In genomic region chr7:66580687-66581151, GRCm38 (mm10) we compare ENCODE assay signal across 17 mouse cellular contexts.
DNase-seq lines count a peak whose midpoint lies in the region; ATAC-seq lines count a peak whose summit lies in the region.
"Had no signal": no experiment of that assay in that cellular context is flagged by ENCODE, and none has a peak within 500 bp of the region (broad histone marks: within the 10 kb centered on the region; RNA-seq: fewer than 3 reads in every experiment).

No protein-coding gene starts in this region.

- H3K9ac ChIP-seq in embryonic facial prominence, embryonic 14.5 days (ENCODE audit: low read depth, low read length), result no peak overlapping the region
- no peak overlapping the region for H3K9ac ChIP-seq in midbrain, embryonic 14.5 days (replicated peaks; ENCODE audit: low read length)
- no peak overlapping the region for H3K9ac ChIP-seq in midbrain, embryonic 11.5 days (ENCODE audit: low read length)
- no peak overlapping the region for H3K9ac ChIP-seq in intestine, embryonic 16.5 days (ENCODE audit: low read depth, low read length)
- H3K9ac ChIP-seq: forebrain, embryonic 12.5 days had no signal

- no peaks in the 10 kb centered on the region for H3K9me3 ChIP-seq in embryonic facial prominence, embryonic 14.5 days (ENCODE audit: control insufficient read depth, low read length)
- no peaks in the 10 kb centered on the region for H3K9me3 ChIP-seq in embryonic facial prominence, embryonic 10.5 days
- no peaks in the 10 kb centered on the region for H3K9me3 ChIP-seq in midbrain, embryonic 14.5 days (ENCODE audit: control insufficient read depth, low read length)
- H3K9me3 ChIP-seq in midbrain, embryonic 11.5 days (ENCODE audit: control insufficient read depth, low read length), result no peaks in the 10 kb centered on the region
- H3K9me3 ChIP-seq in intestine, embryonic 16.5 days (ENCODE audit: control insufficient read depth, low read length), result no peaks in the 10 kb centered on the region
- H3K9me3 ChIP-seq: forebrain, embryonic 12.5 days; hindbrain, embryonic 10.5 days had no signal

- H3K27ac ChIP-seq in embryonic facial prominence, embryonic 14.5 days (replicated peaks; ENCODE audit: low read depth, low read length), result no peak overlapping the region
- H3K27ac ChIP-seq in embryonic facial prominence, embryonic 10.5 days (replicated peaks), result no peak overlapping the region
- no peak overlapping the region for H3K27ac ChIP-seq in midbrain, embryonic 14.5 days (replicated peaks; ENCODE audit: low read depth, low read length)
- H3K27ac ChIP-seq in midbrain, embryonic 11.5 days (ENCODE audit: low read depth, low read length), result no peak overlapping the region
- H3K27ac ChIP-seq in intestine, embryonic 16.5 days (ENCODE audit: low read length), result no peak overlapping the region
- H3K27ac ChIP-seq: forebrain, embryonic 12.5 days; hindbrain, embryonic 10.5 days had no signal

- DNase-seq in embryonic facial prominence, embryonic 14.5 days (ENCODE audit: low spot score), result peak; percentile 20
- DNase-seq in embryonic facial prominence, embryonic 10.5 days (ENCODE audit: low spot score), result no peak
- DNase-seq in midbrain, embryonic 14.5 days, result peak; percentile 8
- no peak for DNase-seq in midbrain, embryonic 11.5 days (ENCODE audit: low spot score, missing footprints)
- DNase-seq in Muller cell, postnatal 12 days (ENCODE audit: inconsistent ontology term), result peak; percentile 83
- no peak for DNase-seq in kidney, adult 18-20 months
- DNase-seq: cerebellum, postnatal 10 days; gastrocnemius, postnatal 25 days; kidney, postnatal 4 days; lung, postnatal 14 days; right cerebral cortex, adult 18-20 months; thymus, postnatal 25 days had no signal

- H3K4me3 ChIP-seq in embryonic facial prominence, embryonic 14.5 days (ENCODE audit: low read depth, low read length), result no peak overlapping the region
- H3K4me3 ChIP-seq in embryonic facial prominence, embryonic 10.5 days, result no peak overlapping the region
- H3K4me3 ChIP-seq in midbrain, embryonic 14.5 days (replicated peaks; ENCODE audit: low read depth, low read length), result no peak overlapping the region
- H3K4me3 ChIP-seq in midbrain, embryonic 11.5 days (ENCODE audit: low read depth, low read length), result no peak overlapping the region
- no peak overlapping the region for H3K4me3 ChIP-seq in intestine, embryonic 16.5 days (ENCODE audit: low read length)
- H3K4me3 ChIP-seq: forebrain, embryonic 12.5 days; hindbrain, embryonic 10.5 days had no signal

- H3K27me3 ChIP-seq in embryonic facial prominence, embryonic 14.5 days (replicated peaks; ENCODE audit: control insufficient read depth, insufficient read depth, low read length), result no peaks in the 10 kb centered on the region
- no peaks in the 10 kb centered on the region for H3K27me3 ChIP-seq in embryonic facial prominence, embryonic 10.5 days (replicated peaks; ENCODE audit: low read depth, poor library complexity, severe bottlenecking)
- H3K27me3 ChIP-seq in midbrain, embryonic 14.5 days (ENCODE audit: control insufficient read depth, insufficient read depth, low read length), result no peaks in the 10 kb centered on the region
- H3K27me3 ChIP-seq in midbrain, embryonic 11.5 days (ENCODE audit: control insufficient read depth, insufficient read depth, low read length), result no peaks in the 10 kb centered on the region
- no peaks in the 10 kb centered on the region for H3K27me3 ChIP-seq in intestine, embryonic 16.5 days (replicated peaks; ENCODE audit: control insufficient read depth, insufficient read depth, low read length)
- H3K27me3 ChIP-seq: forebrain, embryonic 12.5 days had no signal

- ATAC-seq in embryonic facial prominence, embryonic 14.5 days (ENCODE audit: low read depth), result peak; percentile 30; the same call in 1 of the 2 replicates
- ATAC-seq in midbrain, embryonic 14.5 days (ENCODE audit: low FRiP score, low TSS enrichment), result no peak
- ATAC-seq in midbrain, embryonic 11.5 days (ENCODE audit: low FRiP score), result no peak
- peak; percentile 89 for ATAC-seq in intestine, embryonic 16.5 days
- no peak for ATAC-seq in megakaryocyte progenitor cell, adult 5-6 weeks (replicated peaks; ENCODE audit: poor library complexity)

- no peak overlapping the region for H3K4me2 ChIP-seq in embryonic facial prominence, embryonic 14.5 days (ENCODE audit: low read depth, low read length)
- H3K4me2 ChIP-seq in midbrain, embryonic 14.5 days (ENCODE audit: low read length), result no peak overlapping the region
- no peak overlapping the region for H3K4me2 ChIP-seq in midbrain, embryonic 11.5 days
- no peak overlapping the region for H3K4me2 ChIP-seq in intestine, embryonic 16.5 days (ENCODE audit: low read depth, low read length)
- H3K4me2 ChIP-seq: forebrain, embryonic 12.5 days; heart, embryonic 11.5 days had no signal

- WGBS in embryonic facial prominence, embryonic 14.5 days, result 44% methylated on average over 2 of the region's 2 CpGs
- 54% methylated on average over 2 of the region's 2 CpGs for WGBS in embryonic facial prominence, embryonic 10.5 days
- WGBS in midbrain, embryonic 14.5 days, result 48% methylated on average over 2 of the region's 2 CpGs
- WGBS in midbrain, embryonic 11.5 days, result 44% methylated on average over 2 of the region's 2 CpGs
- 24% methylated on average over 2 of the region's 2 CpGs for WGBS in intestine, embryonic 16.5 days

- H3K36me3 ChIP-seq in embryonic facial prominence, embryonic 14.5 days (ENCODE audit: control insufficient read depth, insufficient read depth, low read length), result no peaks in the 10 kb centered on the region
- H3K36me3 ChIP-seq in embryonic facial prominence, embryonic 10.5 days (replicated peaks), result no peaks in the 10 kb centered on the region
- no peaks in the 10 kb centered on the region for H3K36me3 ChIP-seq in midbrain, embryonic 14.5 days (ENCODE audit: control insufficient read depth, insufficient read depth, low read length)
- H3K36me3 ChIP-seq in midbrain, embryonic 11.5 days (ENCODE audit: control insufficient read depth, insufficient read depth, low read length), result no peaks in the 10 kb centered on the region
- H3K36me3 ChIP-seq in intestine, embryonic 16.5 days (ENCODE audit: control insufficient read depth, insufficient read depth, low read length), result no peaks in the 10 kb centered on the region
- H3K36me3 ChIP-seq: forebrain, embryonic 12.5 days; hindbrain, embryonic 10.5 days had no signal

- no peaks in the 10 kb centered on the region for H3K4me1 ChIP-seq in embryonic facial prominence, embryonic 14.5 days (ENCODE audit: control insufficient read depth, insufficient read depth, low read length)
- 0 out of 2 replicates have a peak, but pooled peaks cover 3% of the 10 kb centered on the region for H3K4me1 ChIP-seq in embryonic facial prominence, embryonic 10.5 days
- H3K4me1 ChIP-seq in midbrain, embryonic 14.5 days (ENCODE audit: control insufficient read depth, insufficient read depth, low read length), result no peaks in the 10 kb centered on the region
- H3K4me1 ChIP-seq in midbrain, embryonic 11.5 days (ENCODE audit: control insufficient read depth, insufficient read depth, low read length), result no peaks in the 10 kb centered on the region
- no peaks in the 10 kb centered on the region for H3K4me1 ChIP-seq in intestine, embryonic 16.5 days (ENCODE audit: control insufficient read depth, insufficient read depth, low read length)
- H3K4me1 ChIP-seq: forebrain, embryonic 12.5 days; hindbrain, embryonic 10.5 days had no signal

Comparison
In these comparisons a context has a peak if more than half of its experiments do, and no peak if none do; other contexts are left out.
1. DNase-seq: peak in embryonic facial prominence, embryonic 14.5 days (single experiment), midbrain, embryonic 14.5 days (single experiment) and Muller cell, postnatal 12 days (single experiment); none in embryonic facial prominence, embryonic 10.5 days (single experiment), midbrain, embryonic 11.5 days (single experiment) and kidney, adult 18-20 months (single experiment).
2. ATAC-seq: peak in embryonic facial prominence, embryonic 14.5 days (single experiment) and intestine, embryonic 16.5 days (single experiment); none in midbrain, embryonic 14.5 days (single experiment), midbrain, embryonic 11.5 days (single experiment) and megakaryocyte progenitor cell, adult 5-6 weeks (single experiment).